Mouse (Mus musculus) spleen, adult 2 months (tissue): ENCODE measurements around the gene Chd1. TPM values are rescaled to one million over a fixed set of nuclear protein-coding genes. Genes with fewer than 3 reads are reported as not detected.
"Not testable (repeated sequence)": the region's sequence is repeated elsewhere in the genome, so short reads cannot be mapped to it uniquely, and the experiment has no call there.

ENCODE experiments used
- DNase-seq, 2 experiments: peaks; one replicate each; pipeline versions ENCODE4 v3.0.0 to v3.0.0-alpha.2; 2012 to 2021; ENCODE audit warnings: low spot score in 2 of 2, low read depth in 1 of 2
- H3K27ac ChIP-seq: fragments of 200-500 bp; 2 replicates; pipeline ENCODE4 v1.5.1; 2012; ENCODE audit warnings: low read length, inconsistent platforms; ENCODE audit not compliant: insufficient read depth
- H3K27me3 ChIP-seq: fragments of 200-500 bp; 2 replicates; pipeline ENCODE4 v1.6.1; 2012; ENCODE audit warnings: mild to moderate bottlenecking, moderate library complexity, low read length, inconsistent platforms; ENCODE audit not compliant: control insufficient read depth, insufficient read depth
- H3K36me3 ChIP-seq: fragments of 200-500 bp; 2 replicates; pipeline ENCODE4 v1.6.1; 2012; ENCODE audit warnings: mild to moderate bottlenecking, low read length, inconsistent platforms; ENCODE audit not compliant: control insufficient read depth, insufficient read depth
- H3K4me1 ChIP-seq: fragments of 200-500 bp; 2 replicates; pipeline ENCODE4 v1.6.1; 2011; ENCODE audit warnings: inconsistent platforms; ENCODE audit not compliant: control insufficient read depth, insufficient read depth, insufficient read length
- H3K4me3 ChIP-seq: fragments of 200-500 bp; 2 replicates; pipeline ENCODE4 v1.5.1; 2011; ENCODE audit warnings: mild to moderate bottlenecking, inconsistent platforms; ENCODE audit not compliant: insufficient read depth, insufficient read length; ENCODE audit errors: extremely low read depth
- CTCF ChIP-seq: fragments of 200-500 bp; IDR thresholded peaks from 2 replicates; pipeline ENCODE4 v1.5.1; 2011; ENCODE audit warnings: mild to moderate bottlenecking, inconsistent platforms; ENCODE audit not compliant: insufficient read depth, insufficient read length, insufficient replicate concordance; ENCODE audit errors: extremely low read depth
- POLR2A ChIP-seq: fragments of 200-500 bp; IDR thresholded peaks from 2 replicates; pipeline ENCODE4 v1.6.1; 2011; ENCODE audit warnings: low read depth, low read length, inconsistent platforms
- WGBS: fragments of 180-500 bp; shearing (Covaris S2); methylation state at CpG from one replicate; pipeline ENCODE4 v1.1.7; 2018; 5-methylcytosine and 5-hydroxymethylcytosine counted together
- polyA plus RNA-seq: library from polyadenylated mRNA; depleted of rRNA; stranded (reverse); fragments of >200 nt; gene quantifications from 2 replicates; pipeline ENCODE4 v1.2.3, GENCODE M21; 2012

Gene Chd1
- polyA plus RNA-seq, 1 experiment, result 6.2 TPM

DNA sequence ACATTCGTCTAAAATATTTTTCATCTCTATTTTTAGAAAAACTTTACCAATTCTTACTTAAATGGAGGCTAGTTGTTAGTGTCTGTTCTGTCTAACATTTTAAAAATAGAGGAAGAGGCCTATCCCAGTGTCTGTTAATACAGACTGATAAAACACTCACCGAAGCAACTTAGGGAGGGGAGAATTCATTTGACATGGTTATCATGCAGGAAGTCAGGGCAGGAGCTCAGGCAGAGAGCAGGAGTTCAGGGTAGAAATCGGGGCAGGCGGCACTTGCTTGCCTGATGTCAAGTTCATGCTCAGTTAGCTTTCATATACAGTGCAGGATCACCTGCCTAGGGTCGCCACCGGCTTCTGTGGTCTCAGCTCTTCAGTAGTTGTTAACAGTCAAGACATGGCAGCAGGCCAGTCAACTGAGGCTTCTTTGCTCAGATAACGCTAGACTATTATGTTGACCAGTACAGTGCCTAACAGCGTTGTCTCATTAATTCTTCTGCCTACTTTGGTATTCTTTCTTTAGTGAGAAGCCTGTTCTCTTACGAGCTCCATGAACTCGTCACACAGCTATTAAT, 32.7 kb downstream of the Chd1 start:
- Histone ChIP-seq H3K4me1 (no peaks in the 10 kb centered on the region), H3K4me3 (no peak overlapping the region), H3K36me3 (peaks cover 32% of the 10 kb centered on the region), H3K27ac (no peak overlapping the region), H3K27me3 (no peaks in the 10 kb centered on the region)
- 84% methylated on average over 10 of the region's 10 CpGs for WGBS
- no peak for DNase-seq
- TF ChIP-seq CTCF (no peak), POLR2A (no peak)

DNA sequence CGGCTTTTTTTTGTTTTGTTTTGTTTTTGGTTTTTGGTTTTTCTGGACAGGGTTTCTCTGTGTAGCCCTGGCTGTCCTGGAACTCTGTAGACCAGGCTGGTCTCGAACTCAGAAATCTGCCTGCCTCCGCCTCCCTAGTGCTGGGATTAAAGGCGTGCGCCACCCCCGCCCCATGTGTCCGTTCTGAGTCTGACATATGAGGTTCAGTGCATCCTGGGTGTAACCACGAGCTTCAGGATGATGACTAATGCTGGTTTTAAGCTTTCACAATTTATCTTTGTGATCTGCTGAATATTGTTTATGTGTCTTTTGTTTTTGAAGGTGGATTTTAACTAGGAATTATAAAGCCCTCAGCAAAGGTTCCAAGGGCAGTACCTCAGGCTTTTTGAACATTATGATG, 37.1 kb downstream of the Chd1 start:
- H3K27ac ChIP-seq, result no peak overlapping the region
- peaks cover 33% of the 10 kb centered on the region for H3K36me3 ChIP-seq
- WGBS, result 75% methylated on average over 8 of the region's 8 CpGs
- no peak overlapping the region for H3K4me3 ChIP-seq
- no peaks in the 10 kb centered on the region for H3K4me1 ChIP-seq
- TF ChIP-seq CTCF (no peak), POLR2A (no peak)
- H3K27me3 ChIP-seq, result no peaks in the 10 kb centered on the region
- no peak for DNase-seq

DNA sequence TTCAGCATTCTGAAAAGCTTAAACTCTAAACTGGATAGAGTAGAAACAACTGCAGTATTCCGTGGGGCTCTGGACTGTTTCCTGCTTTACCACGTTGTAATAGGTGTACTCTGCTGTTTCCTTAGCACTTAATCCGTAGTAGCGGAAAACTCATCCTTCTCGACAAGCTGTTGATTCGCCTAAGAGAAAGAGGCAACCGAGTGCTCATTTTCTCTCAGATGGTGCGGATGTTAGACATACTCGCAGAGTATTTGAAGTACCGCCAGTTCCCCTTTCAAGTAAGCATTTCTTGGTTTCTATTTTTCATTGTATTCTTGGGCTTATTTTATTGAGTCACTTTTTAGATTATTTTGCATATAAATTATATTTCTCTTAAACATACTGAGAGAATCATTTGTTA, 38.2 kb downstream of the Chd1 start:
- Histone ChIP-seq H3K4me3 (no peak overlapping the region), H3K4me1 (no peaks in the 10 kb centered on the region), H3K36me3 (peaks cover 34% of the 10 kb centered on the region), H3K27ac (no peak overlapping the region), H3K27me3 (no peaks in the 10 kb centered on the region)
- TF ChIP-seq CTCF, result no peak
- TF ChIP-seq POLR2A, result no peak
- 81% methylated on average over 10 of the region's 10 CpGs for WGBS
- DNase-seq, result no peak

DNA sequence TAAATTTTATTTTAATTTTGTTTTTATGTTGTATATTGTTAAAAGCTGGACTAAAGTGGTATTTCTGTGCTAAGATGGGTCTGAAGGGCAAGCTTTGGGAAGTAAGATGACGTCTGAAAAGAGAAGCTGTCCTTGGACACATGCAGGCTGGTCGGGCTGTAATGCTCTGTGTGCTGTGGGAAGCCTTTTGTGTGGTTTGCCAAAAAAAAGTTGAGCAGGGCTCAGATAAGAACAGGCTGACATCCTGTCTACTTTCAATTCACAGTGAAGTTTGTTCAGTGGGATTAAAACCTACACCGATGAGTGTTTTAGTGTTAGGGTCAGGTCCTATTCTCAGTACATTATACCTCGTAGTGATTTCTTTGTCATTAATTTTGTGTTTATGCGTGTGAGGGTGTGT, 38.6 kb downstream of the Chd1 start:
- H3K27me3 ChIP-seq, result no peaks in the 10 kb centered on the region
- no peaks in the 10 kb centered on the region for H3K4me1 ChIP-seq
- no peak for TF ChIP-seq CTCF
- TF ChIP-seq POLR2A, result no peak
- 65% methylated on average over 5 of the region's 5 CpGs for WGBS
- H3K36me3 ChIP-seq, result peaks cover 36% of the 10 kb centered on the region
- no peak overlapping the region for H3K4me3 ChIP-seq
- DNase-seq, result no peak
- no peak overlapping the region for H3K27ac ChIP-seq

DNA sequence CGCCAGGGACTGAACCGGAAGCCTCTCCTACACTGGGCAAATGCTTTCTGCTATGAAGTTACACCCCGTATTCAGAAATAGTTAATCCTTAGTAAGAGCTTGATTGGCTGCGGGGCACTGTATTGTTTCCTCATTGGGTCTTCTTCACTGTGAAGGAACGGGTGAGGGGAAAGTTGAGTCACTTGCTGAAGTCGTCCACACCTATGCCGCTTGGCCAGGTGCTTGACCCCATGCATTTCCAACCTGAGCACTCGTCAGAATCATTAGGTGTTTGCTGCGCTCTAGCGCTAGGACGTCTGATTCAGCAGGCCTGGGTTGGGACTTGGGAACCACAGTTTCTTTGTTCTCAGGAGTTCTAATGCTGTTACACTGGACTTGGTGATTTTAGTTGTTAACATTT, 41.9 kb downstream of the Chd1 start:
- Histone ChIP-seq H3K36me3 (peaks cover 43% of the 10 kb centered on the region), H3K27ac (no peak overlapping the region), H3K27me3 (no peaks in the 10 kb centered on the region), H3K4me1 (no peaks in the 10 kb centered on the region), H3K4me3 (no peak overlapping the region)
- 93% methylated on average over 11 of the region's 11 CpGs for WGBS
- no peak for DNase-seq
- TF ChIP-seq CTCF, result no peak
- no peak for TF ChIP-seq POLR2A

DNA sequence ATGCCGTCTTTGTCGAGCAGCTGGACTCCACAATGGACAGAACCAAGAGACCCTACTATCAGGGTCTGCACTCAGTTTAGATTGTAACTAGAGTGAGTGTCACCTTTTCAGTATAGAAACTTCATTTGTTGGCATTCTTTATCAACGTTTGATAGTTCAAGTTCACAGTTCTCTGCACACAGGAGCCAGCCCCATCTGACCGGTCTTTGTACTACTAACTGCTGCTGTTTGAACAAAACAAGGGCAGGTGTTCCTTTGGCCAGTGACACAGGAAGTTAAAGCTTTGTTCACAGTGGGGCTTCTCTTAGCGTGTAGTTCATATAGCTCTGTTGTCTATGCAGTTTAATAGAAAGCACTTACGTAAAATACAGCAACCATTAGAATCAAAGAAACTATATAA, 43.3 kb downstream of the Chd1 start:
- no peak for DNase-seq
- peaks cover 44% of the 10 kb centered on the region for H3K36me3 ChIP-seq
- no peak overlapping the region for H3K4me3 ChIP-seq
- no peak overlapping the region for H3K27ac ChIP-seq
- 75% methylated on average over 6 of the region's 6 CpGs for WGBS
- TF ChIP-seq CTCF (no peak), POLR2A (no peak)
- H3K27me3 ChIP-seq, result no peaks in the 10 kb centered on the region
- no peaks in the 10 kb centered on the region for H3K4me1 ChIP-seq

DNA sequence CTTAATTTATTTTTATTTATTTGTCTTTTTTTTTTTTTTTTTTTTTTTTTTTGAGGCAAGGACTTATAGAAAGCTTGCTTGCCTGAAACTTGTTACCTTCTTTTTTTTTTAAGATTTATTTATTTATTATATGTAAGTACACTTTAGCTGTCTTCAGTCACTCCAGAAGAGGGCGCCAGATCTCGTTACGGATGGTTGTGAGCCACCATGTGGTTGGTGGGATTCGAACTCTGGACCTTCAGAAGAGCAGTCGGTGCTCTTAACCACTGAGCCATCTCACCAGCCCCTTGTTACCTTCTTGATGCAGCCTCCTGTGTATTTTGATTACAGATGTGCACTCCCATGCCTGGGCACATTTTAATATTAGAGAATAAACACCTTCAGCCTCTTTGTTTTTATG, 46.5 kb downstream of the Chd1 start:
- not testable (repeated sequence) for H3K4me1 ChIP-seq, H3K27me3 ChIP-seq, H3K27ac ChIP-seq, DNase-seq, H3K4me3 ChIP-seq
- peaks cover 47% of the 10 kb centered on the region for H3K36me3 ChIP-seq
- WGBS, result 85% methylated on average over 5 of the region's 5 CpGs
